Mouse (Mus musculus) ES-Bruce4 (cell line): Measurements from ENCODE around the gene Smoc1. TPM values are rescaled to one million over a fixed set of nuclear protein-coding genes. Genes with fewer than 3 reads are reported as not detected.
A peak's percentile ranks its signal among the peaks of the same experiment; 100 is the strongest.

ENCODE experiments used
- H3K27ac ChIP-seq: 2 replicates; pipeline ENCODE4 v1.5.1; 2012; ENCODE audit warnings: low read length, inconsistent platforms; ENCODE audit not compliant: insufficient read depth
- H3K27me3 ChIP-seq: 2 replicates; pipeline ENCODE4 v1.6.1; 2012; ENCODE audit warnings: mild to moderate bottlenecking, low read length, inconsistent platforms; ENCODE audit not compliant: control insufficient read depth, poor library complexity, insufficient read depth, severe bottlenecking
- H3K36me3 ChIP-seq: 2 replicates; pipeline ENCODE4 v1.6.1; 2012; ENCODE audit warnings: inconsistent platforms, mild to moderate bottlenecking, low read length, moderate library complexity; ENCODE audit not compliant: control insufficient read depth, poor library complexity, insufficient read depth, severe bottlenecking
- H3K4me1 ChIP-seq: one replicate; pipeline ENCODE4 v1.8.1; 2011; ENCODE audit warnings: low read length; ENCODE audit not compliant: control insufficient read depth, insufficient read depth
- H3K4me3 ChIP-seq: 2 replicates; pipeline ENCODE4 v1.5.1; 2011; ENCODE audit warnings: low read depth, mild to moderate bottlenecking, low read length
- H3K9ac ChIP-seq: 2 replicates; pipeline ENCODE4 v1.6.1; 2012; ENCODE audit warnings: low read depth, mild to moderate bottlenecking, inconsistent platforms; ENCODE audit not compliant: poor library complexity, severe bottlenecking
- H3K9me3 ChIP-seq: replicated peaks from 2 replicates; pipeline ENCODE4 v1.6.1; 2012; ENCODE audit warnings: mild to moderate bottlenecking, low read length, inconsistent platforms; ENCODE audit not compliant: control insufficient read depth, poor library complexity, insufficient read depth, severe bottlenecking
- CTCF ChIP-seq: IDR thresholded peaks from one replicate; pipeline ENCODE4 v1.8.1; 2011; ENCODE audit warnings: low read depth, low read length
- EP300 ChIP-seq: IDR thresholded peaks from 2 replicates; pipeline ENCODE4 v1.6.1; 2011; ENCODE audit warnings: low read depth, low read length; ENCODE audit not compliant: insufficient read depth
- POLR2A ChIP-seq: IDR thresholded peaks from one replicate; pipeline ENCODE4 v1.8.1; 2011; ENCODE audit warnings: low read length; ENCODE audit not compliant: insufficient read depth
- polyA plus RNA-seq: library from polyadenylated mRNA; stranded (reverse); fragments of >200 nt; gene quantifications from 2 replicates; pipeline ENCODE4 v1.2.4, GENCODE M21; 2011; ENCODE audit warnings: low read depth; ENCODE audit not compliant: missing spikeins, insufficient read depth, insufficient read length

The Smoc1 gene
- polyA plus RNA-seq, 1 experiment = 6.7 TPM

GRCm38 (mm10) chr12:81155675-81156074, 129.1 kb downstream of the Smoc1 start:
- Histone ChIP-seq H3K27ac (no peak overlapping the region), H3K27me3 (no peaks in the 10 kb centered on the region), H3K9me3 (no peaks in the 10 kb centered on the region), H3K9ac (no peak overlapping the region), H3K4me3 (no peak overlapping the region), H3K4me1 (no peaks in the 10 kb centered on the region), H3K36me3 (no peaks in the 10 kb centered on the region)
- no peak for TF ChIP-seq EP300
- no peak for TF ChIP-seq POLR2A
- TF ChIP-seq CTCF = no peak

- Histone ChIP-seq H3K9ac (no peak overlapping the region), H3K36me3 (no peaks in the 10 kb centered on the region), H3K4me3 (no peak overlapping the region), H3K4me1 (no peaks in the 10 kb centered on the region), H3K27me3 (no peaks in the 10 kb centered on the region), H3K9me3 (no peaks in the 10 kb centered on the region), H3K27ac (no peak overlapping the region)
- TF ChIP-seq EP300 = no peak
- no peak for TF ChIP-seq POLR2A
- no peak for TF ChIP-seq CTCF
These were observed 130.2 kb downstream of the Smoc1 start for GRCm38 (mm10) chr12:81156841-81157240.

- TF ChIP-seq POLR2A (no peak), EP300 (no peak), CTCF (no peak)
- Histone ChIP-seq H3K9ac (no peak overlapping the region), H3K27me3 (no peaks in the 10 kb centered on the region), H3K4me3 (no peak overlapping the region), H3K36me3 (no peaks in the 10 kb centered on the region), H3K27ac (no peak overlapping the region), H3K9me3 (no peaks in the 10 kb centered on the region), H3K4me1 (no peaks in the 10 kb centered on the region)
These were observed 133.3 kb downstream of the Smoc1 start for GRCm38 (mm10) chr12:81159947-81160346.

GRCm38 (mm10) chr12:81160425-81160824, 133.8 kb downstream of the Smoc1 start:
- H3K9ac ChIP-seq = no peak overlapping the region
- H3K4me3 ChIP-seq = no peak overlapping the region
- no peak overlapping the region for H3K27ac ChIP-seq
- H3K36me3 ChIP-seq = no peaks in the 10 kb centered on the region
- H3K27me3 ChIP-seq = no peaks in the 10 kb centered on the region
- no peaks in the 10 kb centered on the region for H3K4me1 ChIP-seq
- no peak for TF ChIP-seq EP300
- no peak for TF ChIP-seq CTCF
- no peak for TF ChIP-seq POLR2A
- H3K9me3 ChIP-seq = no peaks in the 10 kb centered on the region

GRCm38 (mm10) chr12:81160831-81161230, 134.2 kb downstream of the Smoc1 start:
- Histone ChIP-seq H3K9me3 (no peaks in the 10 kb centered on the region), H3K27ac (no peak overlapping the region), H3K27me3 (no peaks in the 10 kb centered on the region), H3K4me3 (no peak overlapping the region), H3K36me3 (no peaks in the 10 kb centered on the region), H3K4me1 (no peaks in the 10 kb centered on the region), H3K9ac (no peak overlapping the region)
- TF ChIP-seq EP300 (no peak), POLR2A (no peak), CTCF (peak; percentile 68)

- no peak overlapping the region for H3K4me3 ChIP-seq
- no peaks in the 10 kb centered on the region for H3K4me1 ChIP-seq
- H3K9me3 ChIP-seq = no peaks in the 10 kb centered on the region
- H3K27me3 ChIP-seq = no peaks in the 10 kb centered on the region
- H3K27ac ChIP-seq = no peak overlapping the region
- TF ChIP-seq EP300 = no peak
- no peak for TF ChIP-seq CTCF
- TF ChIP-seq POLR2A = no peak
- H3K36me3 ChIP-seq = no peaks in the 10 kb centered on the region
- H3K9ac ChIP-seq = no peak overlapping the region
These were observed 134.7 kb downstream of the Smoc1 start for GRCm38 (mm10) chr12:81161282-81161681.
